Mouse (Mus musculus) bone marrow macrophage, adult 2 months (primary cell): Measurements from ENCODE around the gene Ndp. TPM values are rescaled to one million over a fixed set of nuclear protein-coding genes. Genes with fewer than 3 reads are reported as not detected.

ENCODE experiments used
- H3K27ac ChIP-seq: 2 replicates; pipeline ENCODE4 v1.5.1; 2012; ENCODE audit warnings: low read depth, low read length; ENCODE audit not compliant: insufficient read depth
- H3K4me1 ChIP-seq: 2 replicates; pipeline ENCODE4 v1.6.1; 2012; ENCODE audit warnings: low read length; ENCODE audit not compliant: control insufficient read depth, insufficient read depth
- H3K4me3 ChIP-seq: 2 replicates; pipeline ENCODE4 v1.5.1; 2012; ENCODE audit warnings: mild to moderate bottlenecking, low read length, moderate library complexity; ENCODE audit not compliant: insufficient read depth
- CTCF ChIP-seq: IDR thresholded peaks from 2 replicates; pipeline ENCODE4 v1.5.1; 2012; ENCODE audit warnings: low read depth, mild to moderate bottlenecking, low read length, moderate library complexity
- POLR2A ChIP-seq: IDR thresholded peaks from 2 replicates; pipeline ENCODE4 v1.6.1; 2012; ENCODE audit warnings: mild to moderate bottlenecking, low read depth, low read length, borderline replicate concordance
- polyA plus RNA-seq: library from polyadenylated mRNA; stranded (reverse); fragments of >200 nt; gene quantifications from 2 replicates; pipeline ENCODE4 v1.2.4, GENCODE M21; 2012; ENCODE audit not compliant: missing spikeins, insufficient read depth, insufficient read length

Gene Ndp
- polyA plus RNA-seq, 1 experiment = not detected

DNA sequence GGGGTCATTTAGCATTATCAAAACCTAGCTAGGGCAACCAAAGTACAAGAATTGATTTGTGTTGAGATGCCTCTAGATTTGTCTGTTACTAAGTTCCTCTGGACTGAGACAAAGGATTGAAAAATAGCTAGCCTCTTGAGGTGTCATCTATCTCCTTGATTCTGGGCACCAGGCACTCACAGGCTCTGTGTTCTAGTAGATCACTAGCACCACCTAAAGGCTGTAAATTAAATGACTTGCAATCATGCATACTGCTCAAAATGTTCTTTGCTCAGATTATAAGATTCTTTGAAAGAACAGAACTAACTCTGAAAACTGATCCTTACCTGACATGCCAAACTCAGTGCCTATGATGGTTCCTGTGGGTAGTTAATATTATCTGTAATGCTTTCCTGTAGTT lies 51.3 kb downstream of the Ndp start:
- Histone ChIP-seq H3K27ac (no peak overlapping the region), H3K4me1 (no peaks in the 10 kb centered on the region)

DNA sequence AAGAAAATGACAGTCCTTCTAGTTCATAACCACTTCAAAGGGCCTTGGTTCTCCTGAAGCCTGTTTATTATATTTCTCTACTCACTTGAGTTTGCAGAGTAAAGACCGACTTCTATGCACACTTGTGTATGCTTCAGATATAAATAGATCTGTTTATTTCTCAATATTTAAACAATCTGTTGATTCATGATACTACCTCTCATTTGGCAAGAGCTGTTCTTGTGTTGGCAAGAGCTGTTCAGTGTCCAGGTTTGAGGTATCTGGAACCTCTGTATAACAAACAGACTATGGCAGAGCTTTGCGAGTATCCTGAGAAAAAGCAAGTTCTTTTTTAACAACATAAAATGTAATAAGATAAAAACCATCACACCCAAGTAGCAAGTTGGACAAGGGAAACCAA lies 65.5 kb downstream of the Ndp start:
- H3K4me3 ChIP-seq = no peak overlapping the region
- no peaks in the 10 kb centered on the region for H3K4me1 ChIP-seq
- TF ChIP-seq POLR2A (no peak), CTCF (no peak)
- H3K27ac ChIP-seq = no peak overlapping the region

More for the DNA sequence above, 51.3 kb downstream of the Ndp start:
- TF ChIP-seq POLR2A = no peak
- TF ChIP-seq CTCF = no peak
- no peak overlapping the region for H3K4me3 ChIP-seq

DNA sequence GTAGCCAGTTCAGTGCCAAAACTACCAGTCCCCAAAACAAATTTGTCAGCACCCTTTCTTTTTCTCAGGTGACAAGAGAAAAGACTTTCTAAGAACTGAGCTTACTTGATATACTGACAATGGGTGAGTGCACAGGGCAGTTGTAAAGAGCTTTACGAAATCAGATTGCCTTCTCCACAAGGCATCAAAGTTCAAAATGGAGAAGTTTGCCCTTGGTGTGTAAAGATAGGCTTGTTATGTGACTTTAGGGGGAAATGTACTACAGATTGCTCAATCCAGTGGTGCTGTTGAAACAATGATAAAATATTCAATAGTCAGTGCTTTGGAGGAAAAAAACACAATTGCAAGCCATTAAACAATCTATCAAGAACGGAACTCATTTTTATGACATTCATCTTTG lies 70.1 kb downstream of the Ndp start:
- no peak for TF ChIP-seq CTCF
- TF ChIP-seq POLR2A = no peak
- no peaks in the 10 kb centered on the region for H3K4me1 ChIP-seq
- H3K27ac ChIP-seq = no peak overlapping the region
- no peak overlapping the region for H3K4me3 ChIP-seq

DNA sequence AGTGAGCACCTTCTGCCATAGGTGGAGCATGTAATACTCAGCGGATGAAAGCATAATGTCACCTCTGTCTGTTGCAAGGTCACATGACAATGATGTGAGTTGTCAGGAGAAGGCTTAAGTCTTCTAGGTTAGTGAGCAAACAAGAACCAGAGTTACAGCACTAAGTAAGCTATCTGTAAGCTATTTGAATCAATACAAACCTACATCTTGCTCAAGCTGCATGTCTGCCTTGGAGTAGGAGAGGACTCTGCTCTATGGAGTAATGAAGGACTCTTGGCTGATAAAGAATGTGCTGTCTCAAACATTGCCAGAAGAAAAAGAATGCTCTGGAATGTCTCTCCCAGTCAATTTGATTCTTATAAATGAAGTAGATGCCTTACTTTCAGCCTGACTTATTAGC lies 74.3 kb downstream of the Ndp start:
- no peak for TF ChIP-seq POLR2A
- Histone ChIP-seq H3K4me1 (no peaks in the 10 kb centered on the region), H3K27ac (no peak overlapping the region), H3K4me3 (no peak overlapping the region)

GRCm38 (mm10) chrX:16836488-16837082 lies 75.0 kb downstream of the Ndp start:
- no peak overlapping the region for H3K4me3 ChIP-seq
- TF ChIP-seq POLR2A = no peak
- no peak for TF ChIP-seq CTCF
- H3K27ac ChIP-seq = no peak overlapping the region
- no peaks in the 10 kb centered on the region for H3K4me1 ChIP-seq

Other genes starting within 250 kb of the Ndp start
- gene Maob, start 94.4 kb downstream of the Ndp start, polyA plus RNA-seq = not detected in 2 replicates